Mouse (Mus musculus): ENCODE measurements at regions not wholly inside any gene's neighbourhood (a gene's known extent, or its start where the extent isn't known, plus 50 kb on each side); places are given as distances from the start of the nearest gene placed in this dataset.

DNA sequence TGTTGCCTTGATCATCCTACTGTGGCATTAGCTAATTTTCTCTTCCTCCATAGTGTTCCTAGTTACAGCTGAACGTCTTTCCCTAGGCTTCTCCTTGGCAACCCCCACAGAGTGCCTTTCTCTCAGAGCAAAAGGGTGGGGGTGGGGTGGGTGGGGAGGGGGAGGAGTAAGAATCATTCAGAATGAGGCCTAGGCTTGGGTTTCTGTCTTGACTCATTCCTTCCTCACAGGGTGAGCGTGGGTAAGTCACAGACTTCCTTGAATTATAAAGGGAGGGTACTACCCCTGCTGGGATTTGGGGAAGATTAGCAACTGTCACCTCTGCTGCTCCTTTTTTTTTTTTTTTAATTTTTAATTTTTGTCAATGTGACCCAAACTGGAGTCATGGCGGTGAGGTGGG lies 114.5 kb downstream of the Dhx35 start:
- WGBS (ENCODE audit: insufficient replicate concordance): 46% methylated on average over 3 of the region's 3 CpGs
- no peaks in the 10 kb centered on the region for H3K4me1 ChIP-seq (replicated peaks)
- H3K4me2 ChIP-seq: no peak overlapping the region
- no peak for ATAC-seq (ENCODE audit: insufficient read depth)
- H3K9ac ChIP-seq: no peak overlapping the region
- no peak overlapping the region for H3K4me3 ChIP-seq (replicated peaks)
- no peaks in the 10 kb centered on the region for H3K36me3 ChIP-seq (replicated peaks)
- no peak overlapping the region for H3K27ac ChIP-seq (replicated peaks)
- no peaks in the 10 kb centered on the region for H3K27me3 ChIP-seq
- H3K9me3 ChIP-seq (replicated peaks): no peaks in the 10 kb centered on the region

DNA sequence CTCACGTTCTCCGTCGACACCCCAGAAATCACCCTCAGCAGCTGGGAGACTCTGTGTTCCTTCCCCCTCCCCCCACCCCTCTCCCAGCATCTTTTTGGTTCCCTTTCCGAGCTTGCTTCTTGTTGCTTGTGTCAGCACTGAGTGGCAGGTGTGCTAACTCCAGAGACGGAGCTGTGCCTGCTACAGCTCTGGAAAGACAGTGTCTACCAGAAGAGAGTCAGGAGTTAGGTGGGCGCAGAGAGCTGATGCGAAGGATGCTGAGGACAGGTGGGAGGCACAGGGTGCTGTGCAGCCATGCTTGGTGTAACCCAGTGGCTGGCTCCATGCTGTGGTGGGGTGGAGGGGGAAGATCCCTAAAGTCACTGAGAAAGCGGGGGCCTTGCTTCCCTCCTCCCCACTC lies 115.7 kb downstream of the Dhx35 start:
- H3K4me1 ChIP-seq (replicated peaks): no peaks in the 10 kb centered on the region
- no peak for ATAC-seq (ENCODE audit: insufficient read depth)
- no peaks in the 10 kb centered on the region for H3K9me3 ChIP-seq (replicated peaks)
- H3K4me3 ChIP-seq (replicated peaks): no peak overlapping the region
- 49% methylated on average over 8 of the region's 8 CpGs for WGBS (ENCODE audit: insufficient replicate concordance)
- no peaks in the 10 kb centered on the region for H3K27me3 ChIP-seq
- no peak overlapping the region for H3K9ac ChIP-seq
- no peak overlapping the region for H3K27ac ChIP-seq (replicated peaks)
- H3K36me3 ChIP-seq (replicated peaks): no peaks in the 10 kb centered on the region
- H3K4me2 ChIP-seq: no peak overlapping the region

DNA sequence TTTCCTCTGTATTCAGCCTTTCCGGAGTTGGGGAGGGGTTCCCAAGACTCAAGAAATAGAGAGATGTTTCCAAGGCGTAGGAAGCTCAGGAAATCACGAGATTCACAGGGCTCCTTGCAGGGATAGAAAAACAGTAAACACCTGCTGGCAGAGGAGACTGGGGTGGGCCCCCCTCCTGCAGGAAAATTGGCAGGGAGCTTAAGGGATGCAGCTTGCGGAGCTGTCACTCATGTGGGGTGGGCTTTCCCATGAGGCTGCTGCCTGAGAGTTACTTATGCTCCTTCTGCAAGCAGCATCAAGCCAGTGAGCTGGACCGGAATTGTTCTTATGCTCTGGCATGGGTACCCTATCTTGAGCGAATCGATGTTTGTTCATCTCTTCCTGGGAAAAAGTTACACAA lies 116.6 kb downstream of the Dhx35 start:
- no peaks in the 10 kb centered on the region for H3K4me1 ChIP-seq (replicated peaks)
- no peak overlapping the region for H3K4me2 ChIP-seq
- no peak overlapping the region for H3K9ac ChIP-seq
- no peak for ATAC-seq (ENCODE audit: insufficient read depth)
- no peak overlapping the region for H3K27ac ChIP-seq (replicated peaks)
- no peak overlapping the region for H3K4me3 ChIP-seq (replicated peaks)
- no peaks in the 10 kb centered on the region for H3K36me3 ChIP-seq (replicated peaks)
- H3K27me3 ChIP-seq: no peaks in the 10 kb centered on the region
- H3K9me3 ChIP-seq (replicated peaks): no peaks in the 10 kb centered on the region
- 39% methylated on average over 7 of the region's 7 CpGs for WGBS (ENCODE audit: insufficient replicate concordance)

DNA sequence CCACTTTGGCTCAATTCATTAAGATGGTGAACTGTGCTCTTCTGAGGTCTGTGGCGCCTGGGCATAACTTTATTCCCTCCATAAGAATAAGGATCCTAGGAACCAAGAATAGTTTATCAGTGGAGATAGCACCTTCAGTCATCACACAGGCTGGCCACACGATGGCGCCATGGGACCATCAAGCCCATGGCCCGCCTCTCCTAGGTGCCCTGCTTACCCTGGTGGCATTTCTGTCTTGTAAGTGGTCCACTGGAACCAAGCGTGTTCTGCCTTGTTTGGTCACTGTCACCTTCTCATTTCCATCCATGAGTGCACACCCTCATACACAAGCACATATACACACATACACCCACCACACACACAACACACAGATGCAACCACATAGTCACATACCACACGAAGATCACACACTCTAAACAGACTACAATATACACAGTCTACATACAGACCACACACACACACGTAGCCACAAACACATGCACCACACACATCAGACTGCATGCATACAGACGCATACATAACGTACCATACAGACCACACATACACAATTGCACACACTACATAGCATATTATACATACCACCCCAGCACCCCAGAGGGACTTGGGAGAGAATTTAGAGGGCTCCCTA lies 118.1 kb downstream of the Dhx35 start:
- H3K27ac ChIP-seq (replicated peaks): no peak overlapping the region
- H3K36me3 ChIP-seq (replicated peaks): no peaks in the 10 kb centered on the region
- H3K27me3 ChIP-seq: no peaks in the 10 kb centered on the region
- no peak overlapping the region for H3K4me2 ChIP-seq
- no peaks in the 10 kb centered on the region for H3K9me3 ChIP-seq (replicated peaks)
- H3K4me3 ChIP-seq (replicated peaks): no peak overlapping the region
- no peaks in the 10 kb centered on the region for H3K4me1 ChIP-seq (replicated peaks)
- no peak for ATAC-seq (ENCODE audit: insufficient read depth)
- no peak overlapping the region for H3K9ac ChIP-seq
- 33% methylated on average over 9 of the region's 9 CpGs for WGBS (ENCODE audit: insufficient replicate concordance)

DNA sequence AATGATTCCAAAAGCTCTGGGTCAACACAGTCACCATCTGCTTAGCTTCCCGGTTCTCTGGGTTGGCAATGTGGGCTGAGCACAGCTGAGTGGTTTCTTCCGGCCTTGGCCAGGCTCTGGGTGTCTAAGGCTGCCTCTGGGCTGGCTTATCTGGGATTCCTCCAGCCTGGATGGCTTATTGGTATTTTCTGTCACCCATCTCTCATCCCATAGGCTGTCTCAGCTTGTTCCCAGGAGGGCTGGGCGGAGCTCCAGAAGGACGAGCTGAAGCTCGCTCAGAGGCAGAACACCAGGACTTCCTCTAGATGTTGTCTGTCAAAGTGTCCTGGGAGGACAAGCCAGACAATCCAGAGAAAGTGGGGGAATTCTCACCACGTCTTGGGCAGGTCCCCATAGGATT lies 122.8 kb downstream of the Dhx35 start:
- no peaks in the 10 kb centered on the region for H3K4me1 ChIP-seq (replicated peaks)
- H3K27me3 ChIP-seq: no peaks in the 10 kb centered on the region
- no peak overlapping the region for H3K27ac ChIP-seq (replicated peaks)
- WGBS (ENCODE audit: insufficient replicate concordance): 32% methylated on average over 6 of the region's 6 CpGs
- no peak overlapping the region for H3K4me3 ChIP-seq (replicated peaks)
- H3K9me3 ChIP-seq (replicated peaks): no peaks in the 10 kb centered on the region
- H3K4me2 ChIP-seq: no peak overlapping the region
- H3K36me3 ChIP-seq (replicated peaks): no peaks in the 10 kb centered on the region
- no peak overlapping the region for H3K9ac ChIP-seq
- no peak for ATAC-seq (ENCODE audit: insufficient read depth)

DNA sequence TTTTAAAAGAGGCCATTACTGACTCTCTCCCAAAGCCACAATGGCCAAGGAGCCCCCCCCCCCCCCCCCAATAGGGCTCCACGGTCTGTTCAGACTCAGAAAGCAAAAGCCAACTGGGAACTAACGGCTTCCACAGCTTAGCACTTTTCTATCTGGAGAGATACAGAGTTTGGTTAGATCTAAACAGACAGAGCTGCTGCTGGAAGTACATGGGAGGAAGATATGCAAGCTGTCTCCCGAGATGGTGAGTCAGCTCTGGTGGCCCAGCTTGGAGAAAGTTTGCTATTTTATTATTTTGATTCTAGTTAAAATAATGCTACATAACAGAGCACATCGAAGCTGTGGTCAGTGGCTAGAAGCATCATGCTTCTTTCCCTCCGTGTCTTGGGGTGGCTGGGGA lies 123.7 kb downstream of the Dhx35 start:
- Histone ChIP-seq H3K36me3 (replicated peaks) (no peaks in the 10 kb centered on the region), H3K9ac (no peak overlapping the region), H3K27me3 (no peaks in the 10 kb centered on the region), H3K9me3 (replicated peaks) (no peaks in the 10 kb centered on the region), H3K4me2 (no peak overlapping the region), H3K4me1 (replicated peaks) (no peaks in the 10 kb centered on the region), H3K27ac (replicated peaks) (no peak overlapping the region), H3K4me3 (replicated peaks) (no peak overlapping the region)
- WGBS (ENCODE audit: insufficient replicate concordance): 63% methylated on average over 5 of the region's 5 CpGs
- ATAC-seq (ENCODE audit: insufficient read depth): no peak

DNA sequence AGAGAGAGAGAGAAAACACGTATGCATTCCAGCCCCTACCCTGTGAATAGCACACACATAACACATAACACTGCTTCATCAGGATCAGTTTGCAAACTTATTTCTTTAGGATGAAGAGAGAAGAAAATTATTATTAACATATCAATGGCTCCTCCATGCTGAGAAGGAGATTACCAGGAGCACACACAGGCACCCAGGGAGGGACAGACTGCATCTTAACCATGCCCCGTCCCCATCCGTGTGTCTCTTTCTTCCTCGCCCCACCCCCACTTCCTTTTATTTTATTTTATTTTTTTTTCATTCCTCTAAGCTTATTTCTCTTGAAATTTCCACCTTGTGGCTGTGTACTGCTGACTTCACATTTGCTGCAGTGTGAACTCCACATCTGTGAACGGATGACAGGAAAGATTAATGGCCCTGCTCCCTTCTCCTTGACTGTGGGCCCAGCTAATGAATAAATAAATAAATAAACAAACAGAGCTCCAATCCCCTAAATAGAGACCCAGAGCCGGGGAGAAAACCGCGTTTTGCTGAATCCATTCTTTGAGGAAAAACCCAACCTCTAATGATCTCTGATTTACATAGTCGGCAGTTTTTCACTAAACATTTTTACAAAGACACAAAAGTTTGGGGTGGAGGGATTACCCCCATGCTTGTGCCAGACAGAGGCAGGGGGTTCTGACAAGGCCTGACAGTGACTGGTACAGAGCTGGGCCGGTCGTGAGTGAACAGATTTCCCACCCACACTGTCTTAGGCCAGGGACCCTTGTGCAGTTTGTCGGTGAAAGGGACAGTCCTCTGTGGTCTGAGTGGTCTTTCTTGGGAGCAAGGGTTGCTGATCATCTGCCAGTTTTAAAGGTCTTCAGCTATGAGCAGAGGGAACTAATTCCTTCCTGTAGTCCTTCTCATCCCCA lies 127.0 kb downstream of the Dhx35 start:
- Histone ChIP-seq H3K27ac (replicated peaks) (no peak overlapping the region), H3K9ac (no peak overlapping the region), H3K4me1 (replicated peaks) (no peaks in the 10 kb centered on the region), H3K4me3 (replicated peaks) (no peak overlapping the region), H3K36me3 (replicated peaks) (no peaks in the 10 kb centered on the region), H3K27me3 (no peaks in the 10 kb centered on the region), H3K9me3 (replicated peaks) (no peaks in the 10 kb centered on the region), H3K4me2 (no peak overlapping the region)
- no peak for ATAC-seq (ENCODE audit: insufficient read depth)
- 53% methylated on average over 12 of the region's 12 CpGs for WGBS (ENCODE audit: insufficient replicate concordance)

DNA sequence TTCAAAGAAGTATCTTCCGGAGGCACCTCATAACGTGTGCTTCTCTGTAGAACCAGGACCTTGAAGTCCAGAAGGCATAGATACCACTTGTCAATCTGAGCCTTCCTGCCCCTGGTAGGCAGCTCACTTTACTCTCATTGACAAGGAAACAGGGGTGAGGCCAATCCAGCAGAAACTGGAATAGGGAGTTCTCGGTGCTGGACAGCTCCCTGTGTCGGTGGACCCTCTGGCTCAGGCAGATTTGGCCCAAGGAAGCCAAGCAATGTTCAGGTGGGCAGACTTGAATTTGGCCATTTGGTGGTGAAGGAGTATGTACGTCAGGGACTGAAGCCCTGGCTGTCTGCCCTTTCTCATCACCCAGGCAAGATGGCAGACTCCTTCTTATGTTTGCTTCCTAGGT lies 128.2 kb downstream of the Dhx35 start:
- H3K4me2 ChIP-seq: no peak overlapping the region
- H3K9me3 ChIP-seq (replicated peaks): no peaks in the 10 kb centered on the region
- WGBS (ENCODE audit: insufficient replicate concordance): 39% methylated on average over 5 of the region's 5 CpGs
- H3K36me3 ChIP-seq (replicated peaks): no peaks in the 10 kb centered on the region
- H3K4me1 ChIP-seq (replicated peaks): no peaks in the 10 kb centered on the region
- ATAC-seq (ENCODE audit: insufficient read depth): no peak
- H3K27me3 ChIP-seq: no peaks in the 10 kb centered on the region
- H3K27ac ChIP-seq (replicated peaks): no peak overlapping the region
- no peak overlapping the region for H3K4me3 ChIP-seq (replicated peaks)
- no peak overlapping the region for H3K9ac ChIP-seq

DNA sequence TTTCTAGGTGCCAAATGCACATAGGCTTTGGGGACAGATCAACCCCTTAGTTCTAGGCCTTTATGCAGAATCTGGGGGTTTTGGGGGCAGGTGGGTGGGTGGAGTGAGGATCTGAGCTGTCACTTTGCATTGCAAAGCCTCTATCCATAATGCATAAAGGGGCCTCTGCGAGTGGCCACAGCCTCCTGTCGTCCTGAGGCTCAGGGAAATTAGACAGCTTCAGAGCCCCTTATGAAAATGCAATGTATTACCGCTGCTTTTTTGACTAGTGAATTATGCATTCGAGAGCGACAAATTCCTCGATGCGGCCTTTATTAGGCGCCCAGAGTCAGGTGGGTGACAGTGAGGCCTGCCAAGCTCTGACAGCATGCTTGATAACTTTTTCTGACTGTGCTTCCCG lies 134.9 kb downstream of the Dhx35 start:
- H3K27ac ChIP-seq (replicated peaks): no peak overlapping the region
- WGBS (ENCODE audit: insufficient replicate concordance): 70% methylated on average over 9 of the region's 9 CpGs
- H3K36me3 ChIP-seq (replicated peaks): no peaks in the 10 kb centered on the region
- no peaks in the 10 kb centered on the region for H3K27me3 ChIP-seq
- no peaks in the 10 kb centered on the region for H3K4me1 ChIP-seq (replicated peaks)
- no peak overlapping the region for H3K4me3 ChIP-seq (replicated peaks)
- H3K9me3 ChIP-seq (replicated peaks): no peaks in the 10 kb centered on the region
- no peak for ATAC-seq (ENCODE audit: insufficient read depth)
- H3K4me2 ChIP-seq: no peak overlapping the region
- no peak overlapping the region for H3K9ac ChIP-seq

DNA sequence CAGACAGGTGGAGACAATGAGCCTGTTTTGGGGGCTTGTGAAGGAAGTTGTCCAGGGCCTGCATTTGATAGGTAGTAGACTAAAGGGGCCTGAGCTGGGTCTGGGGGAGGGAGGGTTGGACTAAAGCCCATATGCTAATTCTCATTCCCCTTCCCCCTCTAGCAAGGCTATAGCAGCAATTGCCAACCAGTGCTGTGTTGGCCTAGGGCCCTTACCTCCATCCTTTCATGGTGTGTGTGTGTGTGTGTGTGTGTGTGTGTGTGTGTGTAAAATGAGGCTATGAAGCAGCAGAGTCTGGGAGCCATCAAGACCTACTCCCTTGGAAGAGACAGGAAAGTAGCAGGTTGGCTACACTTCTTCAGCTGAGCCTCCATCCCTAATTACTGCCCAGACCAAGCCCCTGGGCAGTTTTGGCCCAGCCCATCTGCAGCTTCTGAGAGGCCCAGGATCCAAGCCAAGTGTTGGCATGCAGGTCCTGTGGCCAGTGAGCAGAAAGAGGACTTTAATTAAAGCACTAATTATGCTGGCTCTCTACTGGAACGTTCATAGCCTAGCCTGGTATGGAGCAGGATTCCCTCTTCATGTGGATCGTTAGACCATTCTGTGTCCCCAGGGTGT lies 143.4 kb downstream of the Dhx35 start:
- WGBS (ENCODE audit: insufficient replicate concordance): 65% methylated on average over 2 of the region's 2 CpGs
- no peak overlapping the region for H3K4me2 ChIP-seq
- no peak for ATAC-seq (ENCODE audit: insufficient read depth)

DNA sequence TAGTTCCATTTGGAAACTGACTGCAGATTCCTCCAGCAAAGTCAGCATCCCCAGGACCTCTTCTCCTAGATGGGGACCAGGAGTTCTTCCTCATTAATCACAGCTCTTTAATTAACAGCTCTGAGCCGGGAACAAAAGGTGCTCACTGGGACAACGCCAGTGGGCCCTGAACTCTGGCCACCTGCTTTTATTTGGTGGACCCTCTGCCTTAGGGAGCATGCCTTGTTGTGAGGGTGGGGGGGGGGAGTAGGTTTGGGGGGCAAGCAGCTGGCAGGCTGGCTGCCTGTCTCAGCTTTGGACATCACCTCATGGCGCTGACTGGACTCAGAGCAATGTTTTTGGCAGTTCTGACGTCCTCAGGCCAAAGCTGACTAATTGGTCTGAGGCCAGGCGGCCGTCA lies 154.8 kb downstream of the Dhx35 start:
- WGBS (ENCODE audit: insufficient replicate concordance): 43% methylated on average over 6 of the region's 6 CpGs
- no peaks in the 10 kb centered on the region for H3K36me3 ChIP-seq (replicated peaks)
- ATAC-seq (ENCODE audit: insufficient read depth): no peak
- no peaks in the 10 kb centered on the region for H3K4me1 ChIP-seq (replicated peaks)
- no peaks in the 10 kb centered on the region for H3K27me3 ChIP-seq
- H3K4me3 ChIP-seq (replicated peaks): no peak overlapping the region
- H3K4me2 ChIP-seq: no peak overlapping the region
- H3K9me3 ChIP-seq (replicated peaks): no peaks in the 10 kb centered on the region
- H3K9ac ChIP-seq: no peak overlapping the region
- no peak overlapping the region for H3K27ac ChIP-seq (replicated peaks)

More for the DNA sequence above, 143.4 kb downstream of the Dhx35 start:
- Histone ChIP-seq H3K9ac (no peak overlapping the region), H3K9me3 (replicated peaks) (no peaks in the 10 kb centered on the region), H3K27ac (replicated peaks) (no peak overlapping the region), H3K36me3 (replicated peaks) (no peaks in the 10 kb centered on the region), H3K4me3 (replicated peaks) (no peak overlapping the region), H3K27me3 (no peaks in the 10 kb centered on the region), H3K4me1 (replicated peaks) (no peaks in the 10 kb centered on the region)

Data from liver, embryonic 15.5 days (tissue).